Mouse (Mus musculus) kidney, adult 10 weeks (tissue): ENCODE data around the gene Gm8947. TPM values are rescaled to one million over a fixed set of nuclear protein-coding genes. Genes with fewer than 3 reads are reported as not detected.

Source experiments
- polyA plus RNA-seq: library from polyadenylated mRNA; stranded (reverse); fragments of 350-450 nt; fragmentation: Illumina TruSeq; extraction: RNeasy Lipid Tissue Mini Kit (QIAGEN cat#74804); gene quantifications from one replicate; pipeline ENCODE4 v1.2.3, GENCODE M21; 2014; ENCODE audit warnings: low read depth, low replicate concordance

Gene Gm8947
- polyA plus RNA-seq: not detected

GRCm38 (mm10) chr1:151192075-151192474, at the start of gene Gm8947:
TSS of gene Gm8947 (plus strand) at chr1:151192376.

GRCm38 (mm10) chr1:151182266-151182665, 9.9 kb upstream of the Gm8947 start, which contains the start of gene Gm47985:
TSS of gene Gm47985 (plus strand) at chr1:151182537.

GRCm38 (mm10) chr1:151198120-151198519, 5.9 kb downstream of the Gm8947 start, which contains the start of gene Gm47995:
TSS of gene Gm47995 (plus strand) at chr1:151198448.

GRCm38 (mm10) chr1:151203818-151204217, 11.6 kb downstream of the Gm8947 start, which contains the start of gene 3110040M04Rik:
TSS of gene 3110040M04Rik (plus strand) at chr1:151204121.

GRCm38 (mm10) chr1:151209824-151210355, 17.7 kb downstream of the Gm8947 start, which contains the start of gene Gm47996:
TSS of gene Gm47996 (plus strand) at chr1:151210131.

Other genes with a start within 250 kb of the Gm8947 start
- 0.36 TPM for gene Hmcn1, start 198.9 kb upstream of the Gm8947 start, polyA plus RNA-seq
- gene Gm47985, start 9.8 kb upstream of the Gm8947 start, polyA plus RNA-seq: not detected
- not detected for gene Gm47995, start 6.1 kb downstream of the Gm8947 start, polyA plus RNA-seq
- not detected for gene 3110040M04Rik, start 11.7 kb downstream of the Gm8947 start, polyA plus RNA-seq
- gene Gm47996, start 17.8 kb downstream of the Gm8947 start, polyA plus RNA-seq: not detected
- 1,126 TPM for gene Ivns1abp, start 152.1 kb downstream of the Gm8947 start, polyA plus RNA-seq
- 46.1 TPM for gene Swt1, start 236.1 kb downstream of the Gm8947 start, polyA plus RNA-seq
- 30.3 TPM for gene Trmt1l, start 236.2 kb downstream of the Gm8947 start, polyA plus RNA-seq